Mouse (Mus musculus): ENCODE data around the gene Brsk1. TPM values are rescaled to one million over a fixed set of nuclear protein-coding genes. Genes with fewer than 3 reads are reported as not detected.

The Brsk1 gene
- polyA plus RNA-seq, 1 experiment from 2014 or later, result not detected

DNA sequence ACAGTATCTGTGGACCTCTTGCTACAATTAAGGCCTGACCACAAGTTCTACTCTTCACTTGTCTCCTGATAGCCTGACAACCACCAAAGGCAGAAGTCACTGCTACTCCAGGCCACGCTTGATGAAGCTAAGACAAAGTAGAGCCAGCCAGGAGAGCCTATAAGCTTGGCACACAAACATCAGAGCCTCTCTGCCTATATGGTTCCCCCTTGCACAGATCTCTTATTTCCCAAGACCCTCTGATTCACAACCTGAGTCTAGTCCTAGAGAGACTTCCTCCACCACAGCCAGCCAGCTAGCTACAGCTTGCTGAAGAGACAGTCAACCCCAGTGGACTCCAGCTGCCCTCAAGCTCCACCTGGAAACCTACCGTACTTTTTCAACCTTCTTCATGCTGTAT, 42.4 kb upstream of the Brsk1 start:
- peaks cover 34% of the 10 kb centered on the region for H3K4me1 ChIP-seq (ENCODE audit: insufficient read depth)
- ATAC-seq, result no peak

DNA sequence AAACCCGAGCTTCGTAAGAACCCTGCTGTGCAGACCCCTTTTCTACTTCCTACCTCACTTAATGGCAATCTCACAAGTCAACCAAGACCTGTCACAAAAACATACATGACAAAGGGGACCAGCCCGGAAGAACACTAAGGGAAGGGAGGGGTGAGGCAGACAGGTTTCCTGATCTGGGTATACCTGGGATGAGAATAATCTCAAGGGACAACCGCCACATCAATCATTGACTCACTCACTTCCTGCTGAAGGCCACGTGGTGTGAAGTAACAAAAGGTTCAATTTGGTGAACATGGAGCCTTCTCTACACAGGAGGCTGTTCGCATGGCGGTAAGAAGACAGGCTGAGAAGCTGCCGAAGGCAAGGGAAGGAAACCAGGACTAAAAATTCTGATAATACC, 38.8 kb upstream of the Brsk1 start:
- Histone ChIP-seq H3K4me2 (ENCODE audit: low read depth, low read length) (0 out of 2 replicates have a peak overlapping the region, but pooled peaks have one; percentile 5), H3K4me3 (ENCODE audit: low read depth, low read length) (no peak overlapping the region), H3K27me3 (ENCODE audit: insufficient read depth, low read length) (no peaks in the 10 kb centered on the region), H3K4me1 (ENCODE audit: insufficient read depth) (peaks cover 69% of the 10 kb centered on the region), H3K9me3 (ENCODE audit: low read length) (no peaks in the 10 kb centered on the region), H3K27ac (ENCODE audit: low read depth) (no peak overlapping the region), H3K36me3 (replicated peaks; ENCODE audit: insufficient read depth, low read length) (peaks cover 19% of the 10 kb centered on the region), H3K9ac (replicated peaks) (no peak overlapping the region)
- 49% methylated on average over 8 of the region's 8 CpGs for WGBS (ENCODE audit: insufficient replicate concordance)
- TF ChIP-seq EP300 (IDR thresholded peaks at IDR 0.05; ENCODE audit: low read depth) (no peak), CTCF (IDR thresholded peaks at IDR 0.05; ENCODE audit: low read depth) (no peak)
- DNase-seq (no peak), ATAC-seq (no peak)

More for the DNA sequence above, 42.4 kb upstream of the Brsk1 start:
- Histone ChIP-seq H3K27ac (ENCODE audit: low read depth) (peak overlapping the region; percentile 8; the same call in 1 of the 2 replicates), H3K9ac (replicated peaks) (no peak overlapping the region), H3K36me3 (replicated peaks; ENCODE audit: insufficient read depth, low read length) (peaks cover 48% of the 10 kb centered on the region), H3K27me3 (ENCODE audit: insufficient read depth, low read length) (no peaks in the 10 kb centered on the region), H3K4me2 (ENCODE audit: low read depth, low read length) (no peak overlapping the region), H3K9me3 (ENCODE audit: low read length) (no peaks in the 10 kb centered on the region), H3K4me3 (ENCODE audit: low read depth, low read length) (no peak overlapping the region)
- TF ChIP-seq CTCF (IDR thresholded peaks at IDR 0.05; ENCODE audit: low read depth), result no peak
- 74% methylated on average over 2 of the region's 2 CpGs for WGBS (ENCODE audit: insufficient replicate concordance)
- DNase-seq, result no peak

DNA sequence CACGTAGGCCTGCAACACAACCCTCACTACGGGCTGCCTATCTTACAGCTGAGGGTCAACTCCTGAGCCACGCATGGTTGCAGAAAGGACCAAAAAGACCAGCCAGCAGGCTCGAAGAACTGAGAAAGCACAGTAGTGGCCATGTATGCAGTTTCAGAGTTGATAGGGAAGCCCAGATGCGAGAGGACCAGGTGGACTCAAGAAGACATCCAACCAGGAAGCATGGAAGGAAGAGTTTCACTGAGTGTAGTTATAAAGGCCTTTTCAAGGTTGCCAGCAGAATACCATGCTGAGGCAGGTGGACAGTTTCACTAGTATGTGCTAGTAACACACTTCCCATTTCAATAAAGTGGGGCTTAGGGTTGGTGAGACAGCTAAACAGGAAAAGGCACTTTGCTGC, 37.7 kb upstream of the Brsk1 start:
- Histone ChIP-seq H3K9ac (replicated peaks) (0 out of 2 replicates have a peak overlapping the region, but pooled peaks have one; percentile 7), H3K27me3 (ENCODE audit: insufficient read depth, low read length) (no peaks in the 10 kb centered on the region), H3K9me3 (ENCODE audit: low read length) (no peaks in the 10 kb centered on the region), H3K27ac (ENCODE audit: low read depth) (peak overlapping the region; percentile 92; the same call in 1 of the 2 replicates), H3K4me1 (ENCODE audit: insufficient read depth) (peaks cover 74% of the 10 kb centered on the region), H3K4me3 (ENCODE audit: low read depth, low read length) (no peak overlapping the region), H3K36me3 (replicated peaks; ENCODE audit: insufficient read depth, low read length) (peaks cover 14% of the 10 kb centered on the region), H3K4me2 (ENCODE audit: low read depth, low read length) (peak overlapping the region; percentile 88)
- ATAC-seq (no peak), DNase-seq (no peak)
- WGBS (ENCODE audit: insufficient replicate concordance), result 64% methylated on average over 5 of the region's 5 CpGs
- no peak for TF ChIP-seq CTCF (IDR thresholded peaks at IDR 0.05; ENCODE audit: low read depth)

DNA sequence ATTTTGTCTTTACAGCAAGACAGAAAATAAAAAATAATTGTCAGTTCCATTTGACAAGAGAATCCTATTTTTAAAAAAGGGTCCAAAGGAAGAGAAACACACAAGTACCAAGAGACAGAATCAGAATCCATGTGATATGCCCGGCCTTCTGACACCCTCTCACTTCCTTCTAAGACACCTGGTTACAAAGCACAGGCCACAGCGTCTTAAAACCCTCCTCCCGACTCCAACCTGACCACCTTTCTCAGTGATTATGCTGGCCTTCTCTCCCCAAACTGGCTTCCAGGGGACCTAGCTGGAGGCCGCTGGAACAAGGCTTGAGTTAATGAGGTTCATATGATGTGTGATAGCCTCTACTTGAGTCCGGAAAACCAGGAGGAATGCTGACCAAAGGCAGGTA, 37.1 kb upstream of the Brsk1 start:
- 31% methylated on average over 5 of the region's 5 CpGs for WGBS (ENCODE audit: insufficient replicate concordance)
- TF ChIP-seq CTCF (IDR thresholded peaks at IDR 0.05; ENCODE audit: low read depth), result no peak
- no peak for TF ChIP-seq EP300 (IDR thresholded peaks at IDR 0.05; ENCODE audit: low read depth)
- Histone ChIP-seq H3K36me3 (replicated peaks; ENCODE audit: insufficient read depth, low read length) (peaks cover 13% of the 10 kb centered on the region), H3K4me3 (ENCODE audit: low read depth, low read length) (no peak overlapping the region), H3K27ac (ENCODE audit: low read depth) (peak overlapping the region; percentile 92), H3K4me1 (ENCODE audit: insufficient read depth) (peaks cover 68% of the 10 kb centered on the region), H3K9ac (replicated peaks) (peak overlapping the region; percentile 49; the same call in 1 of the 2 replicates), H3K4me2 (ENCODE audit: low read depth, low read length) (peak overlapping the region; percentile 88), H3K9me3 (ENCODE audit: low read length) (no peaks in the 10 kb centered on the region), H3K27me3 (ENCODE audit: insufficient read depth, low read length) (no peaks in the 10 kb centered on the region)
- no peak for ATAC-seq
- no peak for DNase-seq

DNA sequence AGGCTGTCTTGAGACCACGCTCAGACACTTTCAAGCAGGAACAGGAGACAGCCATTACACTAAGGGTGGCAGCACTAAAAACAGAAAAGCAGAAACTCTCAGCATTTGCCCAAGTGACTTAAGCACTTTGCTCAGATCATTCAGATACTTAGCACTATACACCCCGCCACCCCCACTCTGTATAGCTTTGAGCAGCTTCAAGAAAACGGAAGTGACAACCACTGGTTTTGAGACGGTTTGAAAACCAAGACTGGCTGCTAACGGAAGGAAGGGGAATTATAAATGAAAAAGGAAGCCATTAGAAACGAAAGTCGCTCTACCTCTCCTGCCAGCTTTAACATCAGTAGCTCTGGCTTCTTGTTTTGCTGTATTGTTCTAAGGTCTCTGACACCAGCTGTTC, 36.6 kb upstream of the Brsk1 start:
- TF ChIP-seq EP300 (IDR thresholded peaks at IDR 0.05; ENCODE audit: low read depth) (no peak), CTCF (IDR thresholded peaks at IDR 0.05; ENCODE audit: low read depth) (no peak)
- Histone ChIP-seq H3K4me3 (ENCODE audit: low read depth, low read length) (peak overlapping the region; percentile 24), H3K36me3 (replicated peaks; ENCODE audit: insufficient read depth, low read length) (peaks cover 12% of the 10 kb centered on the region), H3K9me3 (ENCODE audit: low read length) (no peaks in the 10 kb centered on the region), H3K27me3 (ENCODE audit: insufficient read depth, low read length) (no peaks in the 10 kb centered on the region), H3K9ac (replicated peaks) (peak overlapping the region; percentile 49), H3K4me2 (ENCODE audit: low read depth, low read length) (peak overlapping the region; percentile 88), H3K4me1 (ENCODE audit: insufficient read depth) (peaks cover 66% of the 10 kb centered on the region), H3K27ac (ENCODE audit: low read depth) (peak overlapping the region; percentile 92)
- DNase-seq, result peak; percentile 54
- WGBS (ENCODE audit: insufficient replicate concordance), result 38% methylated on average over 7 of the region's 7 CpGs
- ATAC-seq, result peak; percentile 30; the same call in 1 of the 2 replicates

DNA sequence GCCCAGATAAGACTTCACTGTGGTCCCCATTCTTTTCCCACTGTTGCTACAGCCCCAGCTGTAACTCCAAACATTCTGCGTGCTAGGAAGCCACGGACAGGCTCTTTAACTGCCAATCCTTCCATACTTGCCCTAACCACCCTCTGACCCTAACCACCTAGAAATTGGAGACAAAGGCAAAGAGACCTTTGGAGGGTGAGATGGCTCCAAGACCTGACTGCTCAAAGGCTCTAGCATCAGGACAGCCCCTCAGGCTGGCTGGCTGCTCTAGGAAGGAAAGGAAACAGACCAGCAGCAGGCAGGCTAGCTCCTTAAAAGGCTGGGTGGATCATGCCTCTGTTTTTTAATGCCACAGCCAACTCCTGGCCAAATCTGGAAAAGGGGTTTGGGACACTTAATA, 36.2 kb upstream of the Brsk1 start:
- 36% methylated on average over 2 of the region's 2 CpGs for WGBS (ENCODE audit: insufficient replicate concordance)
- Histone ChIP-seq H3K9ac (replicated peaks) (peak overlapping the region; percentile 49), H3K27ac (ENCODE audit: low read depth) (peak overlapping the region; percentile 92), H3K9me3 (ENCODE audit: low read length) (no peaks in the 10 kb centered on the region), H3K27me3 (ENCODE audit: insufficient read depth, low read length) (no peaks in the 10 kb centered on the region), H3K4me1 (ENCODE audit: insufficient read depth) (peaks cover 66% of the 10 kb centered on the region), H3K36me3 (replicated peaks; ENCODE audit: insufficient read depth, low read length) (peaks cover 12% of the 10 kb centered on the region), H3K4me3 (ENCODE audit: low read depth, low read length) (peak overlapping the region; percentile 24), H3K4me2 (ENCODE audit: low read depth, low read length) (peak overlapping the region; percentile 88)
- DNase-seq, result no peak
- no peak for ATAC-seq
- no peak for TF ChIP-seq EP300 (IDR thresholded peaks at IDR 0.05; ENCODE audit: low read depth)
- TF ChIP-seq CTCF (IDR thresholded peaks at IDR 0.05; ENCODE audit: low read depth), result no peak

DNA sequence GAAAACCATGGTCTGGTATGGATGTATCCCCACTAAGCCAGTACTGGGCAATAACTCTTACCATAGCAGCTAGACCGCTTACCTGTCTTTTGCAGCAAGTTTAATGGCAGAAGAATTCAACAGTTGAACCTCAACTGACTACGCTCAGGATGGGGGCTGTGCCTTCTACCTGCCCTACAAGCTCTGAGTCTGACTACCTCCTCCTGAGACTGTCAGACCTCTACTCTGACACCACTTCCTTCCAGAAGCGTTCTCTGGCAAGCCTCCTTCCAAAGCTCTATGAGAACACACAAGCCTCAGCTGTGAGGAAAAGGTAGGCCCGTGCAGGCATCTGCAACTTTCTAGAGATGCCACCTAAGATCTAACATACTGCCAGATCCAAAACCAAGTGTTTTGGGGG, 35.0 kb upstream of the Brsk1 start:
- Histone ChIP-seq H3K27ac (ENCODE audit: low read depth) (peak overlapping the region; percentile 92), H3K36me3 (replicated peaks; ENCODE audit: insufficient read depth, low read length) (peaks cover 12% of the 10 kb centered on the region), H3K4me3 (ENCODE audit: low read depth, low read length) (no peak overlapping the region)

More for the DNA sequence above, 35.0 kb upstream of the Brsk1 start:
- Histone ChIP-seq H3K27me3 (ENCODE audit: insufficient read depth, low read length) (no peaks in the 10 kb centered on the region), H3K4me1 (ENCODE audit: insufficient read depth) (peaks cover 71% of the 10 kb centered on the region), H3K9ac (replicated peaks) (0 out of 2 replicates have a peak overlapping the region, but pooled peaks have one; percentile 16), H3K4me2 (ENCODE audit: low read depth, low read length) (peak overlapping the region; percentile 88), H3K9me3 (ENCODE audit: low read length) (no peaks in the 10 kb centered on the region)
- ATAC-seq (no peak), DNase-seq (no peak)
- WGBS (ENCODE audit: insufficient replicate concordance), result 52% methylated on average over 4 of the region's 4 CpGs
- TF ChIP-seq EP300 (IDR thresholded peaks at IDR 0.05; ENCODE audit: low read depth), result no peak
- no peak for TF ChIP-seq CTCF (IDR thresholded peaks at IDR 0.05; ENCODE audit: low read depth)
